Mouse (Mus musculus) testis, adult 2 months (tissue): Measurements from ENCODE around the gene Nup155.

Experiments
- CTCF ChIP-seq: fragments of 200-500 bp; IDR thresholded peaks from 2 replicates; pipeline ENCODE4 v1.5.1; 2012; ENCODE audit warnings: low read depth, mild to moderate bottlenecking, inconsistent platforms, low read length, moderate library complexity; ENCODE audit not compliant: control insufficient read depth, insufficient read depth, insufficient replicate concordance
- POLR2A ChIP-seq: fragments of 200-500 bp; IDR thresholded peaks from 2 replicates; pipeline ENCODE4 v1.6.1; 2012; ENCODE audit warnings: low read depth, mild to moderate bottlenecking, inconsistent platforms, low read length, moderate library complexity; ENCODE audit not compliant: control insufficient read depth

DNA sequence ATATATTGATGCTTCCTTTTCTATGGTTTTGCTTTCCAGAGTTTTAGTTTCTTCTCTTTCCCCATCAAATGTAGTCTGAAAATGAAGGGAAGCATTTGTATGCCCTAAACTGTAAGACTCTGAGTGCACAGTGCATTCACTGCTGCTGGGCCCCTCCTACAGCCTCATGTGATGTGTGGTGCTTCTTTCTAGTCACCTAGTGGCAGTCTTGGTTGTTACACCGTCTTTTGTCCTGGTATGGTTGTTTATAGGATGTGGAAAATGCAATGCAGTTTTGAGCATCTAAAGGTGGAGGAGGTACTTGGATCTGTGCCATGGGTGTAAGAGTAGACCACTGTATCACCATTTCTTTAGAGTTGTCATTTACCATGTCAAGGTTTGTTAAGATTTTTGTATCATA lies 20.2 kb downstream of the Nup155 start:
- TF ChIP-seq POLR2A = no peak
- TF ChIP-seq CTCF = no peak
